8 mouse cellular contexts compared by ENCODE assay signal in the genomic region with DNA sequence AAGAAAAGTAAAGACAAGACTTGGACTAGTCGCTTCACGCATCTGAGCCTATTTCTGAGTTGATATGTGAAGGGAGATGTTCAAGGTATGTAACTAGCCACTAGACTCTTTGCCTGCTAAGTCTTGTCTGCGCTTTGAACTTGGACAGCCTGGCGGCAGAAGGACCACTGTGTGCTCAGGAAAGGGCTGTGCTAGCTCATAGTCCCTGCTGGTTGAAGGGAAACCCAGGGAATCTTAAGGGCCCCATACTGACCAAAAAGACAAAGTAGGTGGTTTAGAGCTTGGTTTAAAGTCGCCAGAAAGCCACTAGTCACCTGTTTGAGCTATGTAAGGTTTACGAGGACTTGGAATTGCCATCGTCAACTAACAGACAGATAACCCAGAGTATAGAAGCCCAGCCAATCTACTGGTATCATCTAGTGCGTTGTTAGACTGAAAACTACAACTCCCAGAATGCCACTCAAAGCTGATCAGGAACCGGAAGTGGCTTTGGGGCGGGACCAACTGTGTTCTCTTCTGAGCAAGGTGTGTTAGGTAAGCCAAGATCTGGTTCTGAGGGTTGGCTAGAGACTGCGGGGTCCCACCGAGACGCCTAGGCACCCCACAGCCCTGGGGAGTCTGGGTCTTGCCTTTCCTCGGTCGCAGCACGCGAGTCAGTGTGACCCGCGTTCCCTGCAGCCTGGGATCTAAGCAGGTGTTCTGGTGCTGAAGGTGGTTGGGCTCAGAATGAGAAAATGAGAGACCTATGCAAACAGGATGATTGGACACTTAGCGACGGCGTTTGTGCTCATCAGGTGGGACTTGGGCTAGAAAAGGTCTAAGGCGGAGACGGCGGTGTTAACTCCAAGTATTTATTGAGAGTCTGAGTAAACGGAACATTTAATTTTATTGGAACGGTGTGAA. TPM values are rescaled to one million over a fixed set of nuclear protein-coding genes. Genes with fewer than 3 reads are reported as not detected.
DNase-seq lines count a peak whose midpoint lies in the region; ATAC-seq and TF ChIP-seq lines count a peak whose summit lies in the region.

A gene (plus strand): TSS at position 466 of the 903 bp plus-strand sequence.

- no peak for TF ChIP-seq CTCF in heart, adult 2 months (IDR thresholded peaks at IDR 0.05)

- H3K27ac ChIP-seq in embryonic facial prominence, embryonic 11.5 days (replicated peaks; ENCODE audit: low read depth, low read length): no peak within 1 kb of the TSS
- H3K27ac ChIP-seq in heart, adult 2 months: peak within 1 kb of the TSS; percentile 61
- no peak within 1 kb of the TSS for H3K27ac ChIP-seq in limb, embryonic 13.5 days
- peak within 1 kb of the TSS; percentile 30; the same call in 1 of the 2 replicates for H3K27ac ChIP-seq in midbrain, embryonic 15.5 days

- peak; percentile 69 for TF ChIP-seq POLR2A in heart, adult 2 months (IDR thresholded peaks at IDR 0.05; ENCODE audit: insufficient read depth, low read depth, low read length)

- DNase-seq in 416B (ENCODE audit: low read depth): peak; percentile 87
- DNase-seq in adrenal gland, postnatal 14 days: peak; percentile 73
- DNase-seq in embryonic facial prominence, embryonic 11.5 days (ENCODE audit: low spot score): peak; percentile 92
- DNase-seq in heart, adult 2 months: peak; percentile 71 to 73
- DNase-seq in kidney, adult 9 months: peak; percentile 83
- DNase-seq in spleen, postnatal 4 days (ENCODE audit: low spot score in 2 of 2): peak; percentile 62 to 82

- H3K36me3 ChIP-seq in embryonic facial prominence, embryonic 11.5 days (replicated peaks; ENCODE audit: control insufficient read depth, insufficient read depth, low read depth, low read length): no peaks in the 10 kb centered on the region; the same call in 1 of the 2 replicates
- no peaks in the 10 kb centered on the region for H3K36me3 ChIP-seq in heart, adult 2 months (ENCODE audit: control insufficient read depth, insufficient read depth, low read length)
- H3K36me3 ChIP-seq in limb, embryonic 13.5 days: peaks cover 17% of the 10 kb centered on the region
- H3K36me3 ChIP-seq in midbrain, embryonic 15.5 days (replicated peaks): 0 out of 2 replicates have a peak, but pooled peaks cover 8% of the 10 kb centered on the region

- 21% methylated on average over 27 of the region's 27 CpGs for WGBS in embryonic facial prominence, embryonic 11.5 days
- WGBS in heart, adult 2 months: 17% methylated on average over 27 of the region's 27 CpGs
- WGBS in limb, embryonic 13.5 days: 19% methylated on average over 27 of the region's 27 CpGs
- WGBS in midbrain, embryonic 15.5 days: 20% methylated on average over 27 of the region's 27 CpGs

- H3K4me3 ChIP-seq in embryonic facial prominence, embryonic 11.5 days (ENCODE audit: low read depth, low read length): peak within 1 kb of the TSS; percentile 75
- H3K4me3 ChIP-seq in heart, adult 2 months: peak within 1 kb of the TSS; percentile 88
- peak within 1 kb of the TSS; percentile 79 for H3K4me3 ChIP-seq in limb, embryonic 13.5 days
- peak within 1 kb of the TSS; percentile 90 for H3K4me3 ChIP-seq in midbrain, embryonic 15.5 days

- no peaks in the 10 kb centered on the region for H3K4me1 ChIP-seq in embryonic facial prominence, embryonic 11.5 days (ENCODE audit: control insufficient read depth, insufficient read depth, low read length)
- no peaks in the 10 kb centered on the region; the same call in 1 of the 2 replicates for H3K4me1 ChIP-seq in heart, adult 2 months (ENCODE audit: control insufficient read depth, insufficient read depth, low read length)
- H3K4me1 ChIP-seq in limb, embryonic 13.5 days: peaks cover 9% of the 10 kb centered on the region
- peaks cover 20% of the 10 kb centered on the region for H3K4me1 ChIP-seq in midbrain, embryonic 15.5 days

- ATAC-seq in embryonic facial prominence, embryonic 11.5 days (replicated peaks; ENCODE audit: insufficient number of reproducible peaks, low FRiP score, low TSS enrichment, low read depth): peak; percentile 59; the same call in 1 of the 2 replicates
- ATAC-seq in limb, embryonic 13.5 days (ENCODE audit: low FRiP score, low read depth): peak; percentile 67; the same call in 1 of the 2 replicates
- peak; percentile 95 for ATAC-seq in midbrain, embryonic 15.5 days (replicated peaks)

- peak within 1 kb of the TSS; percentile 58 for H3K9ac ChIP-seq in embryonic facial prominence, embryonic 11.5 days (replicated peaks; ENCODE audit: low read length)
- H3K9ac ChIP-seq in heart, adult 2 months (ENCODE audit: low read depth, low read length): peak within 1 kb of the TSS; percentile 94
- H3K9ac ChIP-seq in limb, embryonic 13.5 days: peak within 1 kb of the TSS; percentile 75
- H3K9ac ChIP-seq in midbrain, embryonic 15.5 days: peak within 1 kb of the TSS; percentile 84

- no peaks in the 10 kb centered on the region for H3K27me3 ChIP-seq in embryonic facial prominence, embryonic 11.5 days (ENCODE audit: control insufficient read depth, insufficient read depth, low read length)
- H3K27me3 ChIP-seq in heart, adult 2 months (ENCODE audit: control insufficient read depth, insufficient read depth, low read length): no peaks in the 10 kb centered on the region
- H3K27me3 ChIP-seq in limb, embryonic 13.5 days: no peaks in the 10 kb centered on the region
- no peaks in the 10 kb centered on the region for H3K27me3 ChIP-seq in midbrain, embryonic 15.5 days (replicated peaks)

- no peaks in the 10 kb centered on the region for H3K79me2 ChIP-seq in heart, adult 2 months (replicated peaks; ENCODE audit: control insufficient read depth, insufficient read depth, low read length)

- 0 out of 2 replicates have a peak, but pooled peaks have one; percentile 9 for TF ChIP-seq EP300 in heart, adult 2 months (IDR thresholded peaks at IDR 0.05; ENCODE audit: insufficient read depth, low read depth, low read length)

- H3K4me2 ChIP-seq in embryonic facial prominence, embryonic 11.5 days (ENCODE audit: low read depth, low read length): peak within 1 kb of the TSS; percentile 45
- peak within 1 kb of the TSS; percentile 77 for H3K4me2 ChIP-seq in limb, embryonic 13.5 days (replicated peaks)
- H3K4me2 ChIP-seq in midbrain, embryonic 15.5 days: peak within 1 kb of the TSS; percentile 62

- intact Hi-C loops in heart, adult 2 months (cut with DNase I): loop anchor here (1.0 kb wide), 1 partner anchor 8 kb away; no protein-coding TSS in a partner anchor

- no peaks in the 10 kb centered on the region for H3K9me3 ChIP-seq in embryonic facial prominence, embryonic 11.5 days (replicated peaks; ENCODE audit: control insufficient read depth, low read length)
- H3K9me3 ChIP-seq in limb, embryonic 13.5 days: no peaks in the 10 kb centered on the region
- H3K9me3 ChIP-seq in midbrain, embryonic 15.5 days: no peaks in the 10 kb centered on the region

RNA-seq across cellular contexts. Expression of the gene that starts here (rescaled TPM):
- 12.0 and 13.4 TPM in 2 replicates for total RNA-seq in adrenal gland, postnatal 14 days (2021)
- polyA plus RNA-seq in embryonic facial prominence, embryonic 11.5 days (2014; fragmentation: Nextera tagmentation; extraction: Ambion mirVana): 20.5 and 22.3 TPM in 2 replicates
- 1 to 10 TPM; 4.1 to 4.3 TPM for total RNA-seq in heart, adult 2 months (2021)
- 2.7 and 3.2 TPM in 2 replicates for polyA plus RNA-seq in heart, adult 2 months (2012; rRNA removed)
- polyA plus RNA-seq in limb, embryonic 13.5 days (2015; fragmentation: Nextera tagmentation; extraction: Ambion mirVana): 19.9 TPM in 2 replicates
- polyA plus RNA-seq in midbrain, embryonic 15.5 days (2015; fragmentation: Nextera tagmentation; extraction: Ambion mirVana): 24.1 and 24.2 TPM in 2 replicates

Comparison
In these comparisons a context has a peak if more than half of its experiments do, and no peak if none do; other contexts are left out.
1. H3K27ac ChIP-seq: peak in heart, adult 2 months (single experiment) and midbrain, embryonic 15.5 days (single experiment); none in embryonic facial prominence, embryonic 11.5 days (single experiment) and limb, embryonic 13.5 days (single experiment).
2. Peak in every context shown above with its lines, with median percentiles within 50 percentile points of each other: DNase-seq, ATAC-seq, H3K4me2 ChIP-seq, H3K4me3 ChIP-seq and H3K9ac ChIP-seq.